Mouse (Mus musculus) MEL (cell line): ENCODE measurements around the gene Ttc25. TPM values are rescaled to one million over a fixed set of nuclear protein-coding genes. Genes with fewer than 3 reads are reported as not detected.

Experiments
- DNase-seq: peaks from one replicate; pipeline ENCODE4 v3.0.0; 2011; ENCODE audit warnings: low read depth, low spot score
- H3K27ac ChIP-seq: 2 replicates; pipeline ENCODE4 v1.5.1; 2012; ENCODE audit warnings: low read depth, mild to moderate bottlenecking, control low read depth, low read length, moderate library complexity; ENCODE audit not compliant: control insufficient read depth
- H3K27me3 ChIP-seq, 2 experiments: fragments of 150-350 bp in 1 of 2; sonication (generic) in 1 of 2; 2 replicates each; pipeline ENCODE4 v1.6.1; 2012; ENCODE audit warnings: low read length in 2 of 2, mild to moderate bottlenecking in 2 of 2, improper control_type of control experiment in 1 of 2, moderate library complexity in 1 of 2; ENCODE audit not compliant: insufficient read depth in 2 of 2, control insufficient read depth in 1 of 2
- H3K36me3 ChIP-seq, 2 experiments: 2 replicates each; pipeline ENCODE4 v1.6.1; 2012 to 2014; ENCODE audit warnings: low read length in 2 of 2, improper control_type of control experiment in 1 of 2, inconsistent platforms in 1 of 2, mild to moderate bottlenecking in 1 of 2; ENCODE audit not compliant: insufficient read depth in 2 of 2, control insufficient read depth in 1 of 2
- H3K4me1 ChIP-seq, 2 experiments: fragments of 150-350 bp in 1 of 2; sonication (generic) in 1 of 2; 2 replicates each; pipeline ENCODE4 v1.6.1; 2012; ENCODE audit warnings: low read length in 2 of 2, improper control_type of control experiment in 1 of 2, mild to moderate bottlenecking in 1 of 2; ENCODE audit not compliant: insufficient read depth in 2 of 2, control insufficient read depth in 1 of 2
- H3K4me3 ChIP-seq, 2 experiments: fragments of 150-350 bp in 1 of 2; sonication (generic) in 1 of 2; 2 replicates each; pipeline ENCODE4 v1.5.1; 2012; ENCODE audit warnings: low read depth in 2 of 2, low read length in 2 of 2, mild to moderate bottlenecking in 2 of 2, moderate library complexity in 2 of 2, control low read depth in 1 of 2, improper control_type of control experiment in 1 of 2; ENCODE audit not compliant: control insufficient read depth in 1 of 2, insufficient read depth in 1 of 2
- H3K79me2 ChIP-seq: 2 replicates; pipeline ENCODE4 v1.6.1; 2012; ENCODE audit warnings: mild to moderate bottlenecking, low read length, moderate library complexity; ENCODE audit not compliant: control insufficient read depth, poor library complexity, insufficient read depth
- H3K9ac ChIP-seq: 2 replicates; pipeline ENCODE4 v1.6.1; 2012; ENCODE audit warnings: low read depth, mild to moderate bottlenecking, control low read depth, low read length, moderate library complexity; ENCODE audit not compliant: control insufficient read depth, poor library complexity, severe bottlenecking
- H3K9me3 ChIP-seq: fragments of 150-350 bp; sonication (generic); replicated peaks from 2 replicates; pipeline ENCODE4 v1.6.1; 2012; ENCODE audit warnings: mild to moderate bottlenecking, low read length, improper control_type of control experiment, moderate library complexity; ENCODE audit not compliant: insufficient read depth
- CHD2 ChIP-seq: IDR thresholded peaks from 2 replicates; pipeline ENCODE4 v1.6.1; 2011; ENCODE audit warnings: low read length, improper control_type of control experiment
- E2F4 ChIP-seq: IDR thresholded peaks from 2 replicates; pipeline ENCODE4 v1.6.1; 2011; ENCODE audit warnings: low read depth, low read length, improper control_type of control experiment, borderline replicate concordance
- EP300 ChIP-seq, 2 experiments: IDR thresholded peaks; 2 replicates each; pipeline ENCODE4 v1.6.1; 2011; ENCODE audit warnings: improper control_type of control experiment in 2 of 2, low read length in 2 of 2, low read depth in 1 of 2, mild to moderate bottlenecking in 1 of 2
- ETS1 ChIP-seq: IDR thresholded peaks from 2 replicates; pipeline ENCODE4 v1.6.1; 2012; ENCODE audit warnings: low read depth, mild to moderate bottlenecking, inconsistent platforms, low read length, improper control_type of control experiment, moderate library complexity
- GATA1 ChIP-seq: IDR thresholded peaks from 2 replicates; pipeline ENCODE4 v1.6.1; 2011; ENCODE audit warnings: low read depth, low read length, improper control_type of control experiment
- HCFC1 ChIP-seq: IDR thresholded peaks from 2 replicates; pipeline ENCODE4 v1.6.1; 2012; ENCODE audit warnings: low read depth, mild to moderate bottlenecking, inconsistent platforms, low read length, improper control_type of control experiment, moderate library complexity
- KAT2A ChIP-seq: conservative IDR thresholded peaks from 2 replicates; pipeline ENCODE4 v1.6.1; 2012; ENCODE audit warnings: low read depth, low read length, improper control_type of control experiment, inconsistent platforms
- MAX ChIP-seq: IDR thresholded peaks from 2 replicates; pipeline ENCODE4 v1.6.1; 2011; ENCODE audit warnings: low read length, improper control_type of control experiment
- MXI1 ChIP-seq: IDR thresholded peaks from 2 replicates; pipeline ENCODE4 v1.6.1; 2011; ENCODE audit warnings: mild to moderate bottlenecking, low read depth, low read length, improper control_type of control experiment
- MYC ChIP-seq: IDR thresholded peaks from 2 replicates; pipeline ENCODE4 v1.6.1; 2011; ENCODE audit warnings: low read depth, mild to moderate bottlenecking, low read length, improper control_type of control experiment, moderate library complexity
- NELFE ChIP-seq: IDR thresholded peaks from 2 replicates; pipeline ENCODE4 v1.6.1; 2011; ENCODE audit warnings: low read depth, low read length, improper control_type of control experiment
- NRF1 ChIP-seq: IDR thresholded peaks from 2 replicates; pipeline ENCODE4 v1.6.1; 2014; ENCODE audit warnings: low read depth, mild to moderate bottlenecking, inconsistent platforms, low read length, improper control_type of control experiment, moderate library complexity; ENCODE audit not compliant: poor library complexity, insufficient read depth, severe bottlenecking
- SIN3A ChIP-seq: IDR thresholded peaks from 2 replicates; pipeline ENCODE4 v1.6.1; 2012; ENCODE audit warnings: low read length, improper control_type of control experiment, inconsistent platforms
- UBTF ChIP-seq: IDR thresholded peaks from 2 replicates; pipeline ENCODE4 v1.6.1; 2012; ENCODE audit warnings: low read depth, mild to moderate bottlenecking, inconsistent platforms, low read length, improper control_type of control experiment, moderate library complexity, borderline replicate concordance; ENCODE audit not compliant: insufficient read depth
- USF1 ChIP-seq: IDR thresholded peaks from 2 replicates; pipeline ENCODE4 v1.6.1; 2014; ENCODE audit warnings: low read depth, mild to moderate bottlenecking, inconsistent platforms, low read length, improper control_type of control experiment, moderate library complexity
- ZNF384 ChIP-seq: IDR thresholded peaks from 2 replicates; pipeline ENCODE4 v1.6.1; 2012; ENCODE audit warnings: low read depth, mild to moderate bottlenecking, inconsistent platforms, low read length, improper control_type of control experiment
- polyA plus RNA-seq, 2 experiments: library from polyadenylated mRNA; stranded (reverse) in 1 of 2; unstranded in 1 of 2; fragments of >175 nt in 1 of 2; fragments of >200 nt in 1 of 2; gene quantifications; 2 replicates each; pipeline versions ENCODE4 v1.2.1 to v1.2.4; 2012; ENCODE audit warnings: low replicate concordance in 2 of 2, low read depth in 1 of 2; ENCODE audit not compliant: insufficient read length in 2 of 2, insufficient read depth in 1 of 2, missing spikeins in 1 of 2
- total RNA-seq: library from RNA; depleted of rRNA; stranded (reverse); fragments of 300-350 nt; gene quantifications from 2 replicates; pipeline ENCODE4 v1.2.3, GENCODE M21; 2012

Ttc25 gene
- total and polyA plus RNA-seq, 3 experiments: 0.46 to 0.92 TPM; not detected in 1

- TF ChIP-seq E2F4: no peak
- TF ChIP-seq EP300 (IDR thresholded peaks at IDR 0.05; ENCODE audit: low read depth in 1 of 2, low read length in 2 of 2): no peak
- TF ChIP-seq MAX: no peak
- no peak for TF ChIP-seq USF1
- TF ChIP-seq MYC: no peak
- no peak for TF ChIP-seq ZNF384
- TF ChIP-seq MXI1: no peak
- H3K9ac ChIP-seq: no peak overlapping the region
Observed at GRCm38 (mm10) chr11:100516291-100516690, 29.1 kb upstream of the Ttc25 start.

DNA sequence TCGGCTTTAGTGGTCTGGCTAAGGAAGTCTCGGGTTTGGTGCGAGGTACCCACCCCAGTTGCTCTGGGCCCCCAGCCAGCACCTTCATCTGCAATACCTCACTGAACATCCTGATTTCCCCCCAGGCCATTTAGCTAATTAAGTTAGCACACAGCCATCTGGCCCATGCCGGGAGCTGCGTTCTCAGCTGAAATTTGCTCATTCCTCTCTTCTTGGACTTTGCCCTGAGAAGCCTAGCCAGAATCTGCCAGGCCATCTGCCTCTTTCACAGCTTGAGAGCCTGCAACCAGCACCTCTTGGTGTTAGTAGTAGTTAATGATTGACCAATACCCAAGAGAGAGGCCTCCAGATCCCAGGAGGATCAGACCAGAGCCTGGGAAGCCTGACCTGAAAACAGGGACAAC, 27.2 kb upstream of the Ttc25 start:
- Histone ChIP-seq H3K4me3 (no peak overlapping the region), H3K27ac (no peak overlapping the region), H3K27me3 (no peaks in the 10 kb centered on the region), H3K4me1 (no peaks in the 10 kb centered on the region), H3K36me3 (peaks cover 0 to 52% of the 10 kb centered on the region in 2 experiments; a peak in 2 of 4 replicates), H3K9ac (no peak overlapping the region), H3K79me2 (no peaks in the 10 kb centered on the region), H3K9me3 (no peaks in the 10 kb centered on the region)
- DNase-seq: no peak
- TF ChIP-seq HCFC1: no peak
- TF ChIP-seq MAX: no peak
- TF ChIP-seq MYC: no peak
- no peak for TF ChIP-seq UBTF
- TF ChIP-seq GATA1: no peak
- no peak for TF ChIP-seq ETS1
- no peak for TF ChIP-seq MXI1
- TF ChIP-seq CHD2: no peak
- TF ChIP-seq SIN3A: no peak
- TF ChIP-seq NRF1: no peak
- no peak for TF ChIP-seq KAT2A
- no peak for TF ChIP-seq NELFE

More at GRCm38 (mm10) chr11:100516291-100516690, 29.1 kb upstream of the Ttc25 start:
- Histone ChIP-seq H3K4me3 (no peak overlapping the region), H3K4me1 (no peaks in the 10 kb centered on the region), H3K27me3 (no peaks in the 10 kb centered on the region), H3K27ac (no peak overlapping the region), H3K36me3 (peaks cover 0 to 48% of the 10 kb centered on the region in 2 experiments; a peak in 2 of 4 replicates), H3K9me3 (no peaks in the 10 kb centered on the region), H3K79me2 (no peaks in the 10 kb centered on the region)
- no peak for DNase-seq

- no peaks in the 10 kb centered on the region for H3K27me3 ChIP-seq
- H3K9ac ChIP-seq: no peak overlapping the region
- H3K27ac ChIP-seq: no peak overlapping the region
- no peak for TF ChIP-seq USF1
- TF ChIP-seq EP300 (IDR thresholded peaks at IDR 0.05; ENCODE audit: low read depth in 1 of 2, low read length in 2 of 2): no peak
- TF ChIP-seq ZNF384: no peak
- TF ChIP-seq ETS1: no peak
- TF ChIP-seq HCFC1: no peak
- DNase-seq: no peak
- H3K36me3 ChIP-seq: peaks cover 0 to 52% of the 10 kb centered on the region in 2 experiments; a peak in 2 of 4 replicates
- no peaks in the 10 kb centered on the region for H3K79me2 ChIP-seq
- no peaks in the 10 kb centered on the region for H3K4me1 ChIP-seq
- no peak overlapping the region for H3K4me3 ChIP-seq
- no peaks in the 10 kb centered on the region for H3K9me3 ChIP-seq
Observed at GRCm38 (mm10) chr11:100519188-100519587, 26.2 kb upstream of the Ttc25 start.
